Mouse (Mus musculus) limb, embryonic 12.5 days (tissue): Measurements from ENCODE around the gene Cps1. TPM values are rescaled to one million over a fixed set of nuclear protein-coding genes. Genes with fewer than 3 reads are reported as not detected.

Experiments
- ATAC-seq: fragments of 200-750 bp; cut with Nextera tagmentation; 2 replicates; pipeline ENCODE4 v1.8.0; 2017; ENCODE audit warnings: low read depth, moderate TSS enrichment; ENCODE audit not compliant: insufficient number of reproducible peaks, insufficient read depth, low FRiP score, low TSS enrichment
- H3K27ac ChIP-seq: fragments of 300-500 bp; sonication (generic); 2 replicates; pipeline ENCODE4 v1.5.1; 2016; ENCODE audit warnings: mild to moderate bottlenecking, moderate library complexity
- H3K27me3 ChIP-seq: fragments of 300-500 bp; sonication (generic); 2 replicates; pipeline ENCODE4 v1.6.1; 2016; ENCODE audit warnings: mild to moderate bottlenecking, moderate library complexity
- H3K36me3 ChIP-seq: fragments of 300-500 bp; sonication (generic); 2 replicates; pipeline ENCODE4 v1.6.1; 2016; ENCODE audit warnings: mild to moderate bottlenecking, moderate library complexity
- H3K4me1 ChIP-seq: fragments of 300-500 bp; sonication (generic); replicated peaks from 2 replicates; pipeline ENCODE4 v1.6.1; 2016
- H3K4me2 ChIP-seq: fragments of 300-500 bp; sonication (generic); 2 replicates; pipeline ENCODE4 v1.6.1; 2016; ENCODE audit warnings: mild to moderate bottlenecking, moderate library complexity
- H3K4me3 ChIP-seq: fragments of 300-500 bp; sonication (generic); replicated peaks from 2 replicates; pipeline ENCODE4 v1.5.1; 2016; ENCODE audit warnings: mild to moderate bottlenecking
- H3K9ac ChIP-seq: fragments of 300-500 bp; sonication (generic); replicated peaks from 2 replicates; pipeline ENCODE4 v1.6.1; 2016; ENCODE audit warnings: mild to moderate bottlenecking, moderate library complexity
- H3K9me3 ChIP-seq: fragments of 300-500 bp; sonication (generic); 2 replicates; pipeline ENCODE4 v1.6.1; 2016; ENCODE audit warnings: mild to moderate bottlenecking, moderate library complexity
- WGBS: fragments of 180-500 bp; shearing (Covaris S2); methylation state at CpG from one replicate; pipeline ENCODE4 v1.1.7; 2016; 5-methylcytosine and 5-hydroxymethylcytosine counted together
- polyA plus RNA-seq: library from polyadenylated mRNA; unstranded; fragments of >200 nt; fragmentation: Nextera tagmentation; extraction: Ambion mirVana; gene quantifications from 2 replicates; pipeline ENCODE4 v1.2.1, GENCODE M21; 2016

Cps1 gene
- polyA plus RNA-seq: 0.06 and 0.18 TPM in 2 replicates

GRCm38 (mm10) chr1:67122797-67123196 lies at the start of gene Cps1:
Gene Cps1, plus strand, starts transcription at chr1:67123026.
- 80% methylated on average over 3 of the region's 3 CpGs for WGBS
- H3K27me3 ChIP-seq: no peaks in the 10 kb centered on the region
- H3K4me1 ChIP-seq: no peaks in the 10 kb centered on the region
- no peak within 1 kb of the TSS for H3K4me3 ChIP-seq
- no peak within 1 kb of the TSS for H3K9ac ChIP-seq
- no peaks in the 10 kb centered on the region for H3K9me3 ChIP-seq
- ATAC-seq: no peak
- no peak within 1 kb of the TSS for H3K27ac ChIP-seq
- no peaks in the 10 kb centered on the region for H3K36me3 ChIP-seq
- H3K4me2 ChIP-seq: no peak within 1 kb of the TSS

GRCm38 (mm10) chr1:67077739-67078138 lies 45.1 kb upstream of the Cps1 start:
- Histone ChIP-seq H3K4me1 (no peaks in the 10 kb centered on the region), H3K4me3 (no peak overlapping the region), H3K9me3 (no peaks in the 10 kb centered on the region), H3K4me2 (no peak overlapping the region), H3K27ac (no peak overlapping the region), H3K27me3 (no peaks in the 10 kb centered on the region), H3K36me3 (no peaks in the 10 kb centered on the region), H3K9ac (no peak overlapping the region)
- 70% methylated on average over 2 of the region's 2 CpGs for WGBS
- no peak for ATAC-seq

GRCm38 (mm10) chr1:67078666-67079065 lies 44.2 kb upstream of the Cps1 start:
- H3K27ac ChIP-seq: no peak overlapping the region
- H3K9ac ChIP-seq: no peak overlapping the region
- no peaks in the 10 kb centered on the region for H3K4me1 ChIP-seq
- WGBS: 80% methylated on average over 2 of the region's 2 CpGs
- no peaks in the 10 kb centered on the region for H3K9me3 ChIP-seq
- no peaks in the 10 kb centered on the region for H3K36me3 ChIP-seq
- H3K27me3 ChIP-seq: no peaks in the 10 kb centered on the region
- ATAC-seq: no peak
- H3K4me3 ChIP-seq: no peak overlapping the region
- no peak overlapping the region for H3K4me2 ChIP-seq

- ATAC-seq: no peak
- 85% methylated on average over 7 of the region's 7 CpGs for WGBS
- no peak overlapping the region for H3K4me2 ChIP-seq
- H3K9me3 ChIP-seq: no peaks in the 10 kb centered on the region
- H3K27ac ChIP-seq: no peak overlapping the region
- H3K27me3 ChIP-seq: no peaks in the 10 kb centered on the region
- no peak overlapping the region for H3K9ac ChIP-seq
- no peak overlapping the region for H3K4me3 ChIP-seq
- no peaks in the 10 kb centered on the region for H3K4me1 ChIP-seq
- no peaks in the 10 kb centered on the region for H3K36me3 ChIP-seq
Measured at GRCm38 (mm10) chr1:67079146-67079545, 43.7 kb upstream of the Cps1 start.

- H3K36me3 ChIP-seq: no peaks in the 10 kb centered on the region
- no peak for ATAC-seq
- no peak overlapping the region for H3K4me3 ChIP-seq
- H3K27ac ChIP-seq: no peak overlapping the region
- H3K9me3 ChIP-seq: no peaks in the 10 kb centered on the region
- H3K4me2 ChIP-seq: no peak overlapping the region
- H3K4me1 ChIP-seq: no peaks in the 10 kb centered on the region
- H3K27me3 ChIP-seq: no peaks in the 10 kb centered on the region
- H3K9ac ChIP-seq: no peak overlapping the region
- WGBS: 86% methylated on average over 1 of the region's 1 CpGs
Measured at GRCm38 (mm10) chr1:67092473-67092872, 30.4 kb upstream of the Cps1 start.

GRCm38 (mm10) chr1:67099215-67099614 lies 23.6 kb upstream of the Cps1 start:
- Histone ChIP-seq H3K9ac (no peak overlapping the region), H3K4me1 (0 out of 2 replicates have a peak, but pooled peaks cover 4% of the 10 kb centered on the region), H3K36me3 (no peaks in the 10 kb centered on the region), H3K4me3 (no peak overlapping the region), H3K4me2 (no peak overlapping the region), H3K27ac (no peak overlapping the region), H3K9me3 (no peaks in the 10 kb centered on the region), H3K27me3 (no peaks in the 10 kb centered on the region)
- no peak for ATAC-seq
- WGBS: 80% methylated on average over 1 of the region's 1 CpGs

GRCm38 (mm10) chr1:67103476-67104248 lies 19.2 kb upstream of the Cps1 start:
- Histone ChIP-seq H3K4me3 (no peak overlapping the region), H3K9ac (no peak overlapping the region), H3K9me3 (no peaks in the 10 kb centered on the region), H3K36me3 (no peaks in the 10 kb centered on the region), H3K27ac (no peak overlapping the region), H3K27me3 (no peaks in the 10 kb centered on the region), H3K4me2 (no peak overlapping the region), H3K4me1 (0 out of 2 replicates have a peak, but pooled peaks cover 4% of the 10 kb centered on the region)
- no peak for ATAC-seq
- 29% methylated on average over 12 of the region's 12 CpGs for WGBS

- H3K9ac ChIP-seq: no peak overlapping the region
- H3K4me3 ChIP-seq: no peak overlapping the region
- H3K4me2 ChIP-seq: no peak overlapping the region
- H3K27ac ChIP-seq: no peak overlapping the region
- no peak for ATAC-seq
- H3K27me3 ChIP-seq: no peaks in the 10 kb centered on the region
- WGBS: 89% methylated on average over 3 of the region's 3 CpGs
- H3K9me3 ChIP-seq: no peaks in the 10 kb centered on the region
- no peaks in the 10 kb centered on the region for H3K4me1 ChIP-seq
- H3K36me3 ChIP-seq: no peaks in the 10 kb centered on the region
Measured at GRCm38 (mm10) chr1:67111621-67112298, 11.1 kb upstream of the Cps1 start.

- H3K9ac ChIP-seq: no peak overlapping the region
- no peak overlapping the region for H3K4me2 ChIP-seq
- no peaks in the 10 kb centered on the region for H3K4me1 ChIP-seq
- no peaks in the 10 kb centered on the region for H3K36me3 ChIP-seq
- H3K27me3 ChIP-seq: no peaks in the 10 kb centered on the region
- H3K4me3 ChIP-seq: no peak overlapping the region
- H3K27ac ChIP-seq: no peak overlapping the region
- WGBS: 88% methylated on average over 7 of the region's 7 CpGs
- no peaks in the 10 kb centered on the region for H3K9me3 ChIP-seq
- ATAC-seq: no peak
Measured at GRCm38 (mm10) chr1:67113343-67114030, 9.3 kb upstream of the Cps1 start.

- ATAC-seq: no peak
- H3K9ac ChIP-seq: no peak overlapping the region
- no peak overlapping the region for H3K4me3 ChIP-seq
- WGBS: 82% methylated on average over 8 of the region's 8 CpGs
- no peaks in the 10 kb centered on the region for H3K4me1 ChIP-seq
- H3K27ac ChIP-seq: no peak overlapping the region
- H3K9me3 ChIP-seq: no peaks in the 10 kb centered on the region
- H3K4me2 ChIP-seq: no peak overlapping the region
- H3K27me3 ChIP-seq: no peaks in the 10 kb centered on the region
- H3K36me3 ChIP-seq: no peaks in the 10 kb centered on the region
Measured at GRCm38 (mm10) chr1:67116571-67116970, 6.3 kb upstream of the Cps1 start.

- Histone ChIP-seq H3K4me1 (no peaks in the 10 kb centered on the region), H3K27me3 (no peaks in the 10 kb centered on the region), H3K4me2 (no peak overlapping the region), H3K36me3 (no peaks in the 10 kb centered on the region), H3K9me3 (no peaks in the 10 kb centered on the region), H3K9ac (no peak overlapping the region), H3K4me3 (no peak overlapping the region), H3K27ac (no peak overlapping the region)
- ATAC-seq: no peak
- WGBS: 84% methylated on average over 6 of the region's 6 CpGs
Measured at GRCm38 (mm10) chr1:67117778-67118177, 5.0 kb upstream of the Cps1 start.
